Mouse (Mus musculus) CH12.LX (cell line): ENCODE data around the gene Cwc25. TPM values are rescaled to one million over a fixed set of nuclear protein-coding genes. Genes with fewer than 3 reads are reported as not detected.

ENCODE experiments used
- DNase-seq: peaks from one replicate; pipeline ENCODE4 v3.0.0-alpha.2; 2013; ENCODE audit errors: extremely low read depth
- H3K27ac ChIP-seq: 2 replicates; pipeline ENCODE4 v1.5.1; 2012; ENCODE audit warnings: low read depth, mild to moderate bottlenecking, control low read depth, moderate library complexity; ENCODE audit not compliant: insufficient read depth
- H3K27me3 ChIP-seq: replicated peaks from 2 replicates; pipeline ENCODE3; 2012; ENCODE audit warnings: inconsistent platforms
- H3K36me3 ChIP-seq, 2 experiments: replicated peaks in 1 of 2; 2 replicates each; pipeline versions ENCODE3 to v1.6.1; 2012; ENCODE audit warnings: inconsistent platforms in 1 of 2, low read length in 1 of 2, mild to moderate bottlenecking in 1 of 2, mixed read lengths in 1 of 2, moderate library complexity in 1 of 2; ENCODE audit not compliant: control insufficient read depth in 1 of 2, insufficient read depth in 1 of 2
- H3K4me1 ChIP-seq, 2 experiments: 2 replicates each; pipeline ENCODE4 v1.6.1; 2012; ENCODE audit warnings: inconsistent platforms in 1 of 2, moderate library complexity in 1 of 2; ENCODE audit not compliant: insufficient read depth in 2 of 2, control insufficient read depth in 1 of 2
- H3K4me2 ChIP-seq: 2 replicates; pipeline ENCODE4 v1.6.1; 2012; ENCODE audit warnings: low read depth, mild to moderate bottlenecking, control low read depth; ENCODE audit not compliant: poor library complexity, insufficient read depth, severe bottlenecking
- H3K4me3 ChIP-seq, 3 experiments: fragments of 150-350 bp in 1 of 3; sonication (generic) in 1 of 3; replicated peaks in 1 of 3; 2 replicates each; pipeline versions ENCODE3 to v1.5.1; 2011 to 2012; ENCODE audit warnings: low read depth in 2 of 3, low read length in 2 of 3, mild to moderate bottlenecking in 2 of 3, moderate library complexity in 2 of 3, control low read depth in 1 of 3, improper control_type of control experiment in 1 of 3, inconsistent platforms in 1 of 3, mixed read lengths in 1 of 3; ENCODE audit not compliant: poor library complexity in 1 of 3
- H3K79me2 ChIP-seq: replicated peaks from 2 replicates; pipeline ENCODE4 v1.6.1; 2012; ENCODE audit warnings: mild to moderate bottlenecking, moderate library complexity; ENCODE audit not compliant: control insufficient read depth, poor library complexity, insufficient read depth, severe bottlenecking; ENCODE audit errors: extremely low read depth
- H3K9ac ChIP-seq: 2 replicates; pipeline ENCODE4 v1.6.1; 2012; ENCODE audit warnings: low read depth, mild to moderate bottlenecking, control low read depth, moderate library complexity; ENCODE audit not compliant: insufficient read depth
- H3K9me3 ChIP-seq: replicated peaks from 2 replicates; pipeline ENCODE3; 2012; ENCODE audit warnings: low read length, inconsistent platforms, mixed read lengths
- CHD1 ChIP-seq: IDR thresholded peaks from 2 replicates; pipeline ENCODE4 v1.6.1; 2012; ENCODE audit warnings: low read depth, low read length, improper control_type of control experiment, inconsistent platforms
- CHD2 ChIP-seq: IDR thresholded peaks from 2 replicates; pipeline ENCODE4 v1.6.1; 2011; ENCODE audit warnings: low read length, improper control_type of control experiment
- E2F4 ChIP-seq: IDR thresholded peaks from 2 replicates; pipeline ENCODE4 v1.6.1; 2011; ENCODE audit warnings: low read depth, low read length, improper control_type of control experiment; ENCODE audit not compliant: insufficient replicate concordance
- EP300 ChIP-seq: IDR thresholded peaks from 2 replicates; pipeline ENCODE4 v1.6.1; 2011; ENCODE audit warnings: low read length, improper control_type of control experiment
- ETS1 ChIP-seq: conservative IDR thresholded peaks from 2 replicates; pipeline ENCODE4 v1.6.1; 2012; ENCODE audit warnings: low read depth, mild to moderate bottlenecking, inconsistent platforms, low read length, improper control_type of control experiment, moderate library complexity
- GABPA ChIP-seq: IDR thresholded peaks from 2 replicates; pipeline ENCODE4 v1.6.1; 2012; ENCODE audit warnings: low read depth, low read length, improper control_type of control experiment, inconsistent platforms; ENCODE audit not compliant: insufficient replicate concordance
- JUND ChIP-seq: conservative IDR thresholded peaks from 2 replicates; pipeline ENCODE4 v1.6.1; 2011; ENCODE audit warnings: low read depth, low read length, improper control_type of control experiment
- KAT2A ChIP-seq: IDR thresholded peaks from 2 replicates; pipeline ENCODE4 v1.6.1; 2012; ENCODE audit warnings: low read length, improper control_type of control experiment, inconsistent platforms; ENCODE audit not compliant: insufficient replicate concordance
- MAX ChIP-seq: IDR thresholded peaks from 2 replicates; pipeline ENCODE4 v1.6.1; 2011; ENCODE audit warnings: low read length, improper control_type of control experiment
- MYC ChIP-seq: IDR thresholded peaks from 2 replicates; pipeline ENCODE4 v1.6.1; 2011; ENCODE audit warnings: low read depth, mild to moderate bottlenecking, improper control_type of control experiment, low read length
- NELFE ChIP-seq: IDR thresholded peaks from 2 replicates; pipeline ENCODE4 v1.6.1; 2011; ENCODE audit warnings: low read depth, low read length, improper control_type of control experiment
- NRF1 ChIP-seq: IDR thresholded peaks from 2 replicates; pipeline ENCODE4 v1.6.1; 2014; ENCODE audit warnings: low read depth, mild to moderate bottlenecking, inconsistent platforms, low read length, improper control_type of control experiment, moderate library complexity
- POLR2A ChIP-seq: IDR thresholded peaks from 2 replicates; pipeline ENCODE4 v1.6.1; 2011; ENCODE audit warnings: low read depth, mild to moderate bottlenecking, improper control_type of control experiment, low read length
- RCOR1 ChIP-seq: conservative IDR thresholded peaks from 2 replicates; pipeline ENCODE4 v1.6.1; 2012; ENCODE audit warnings: low read depth, mild to moderate bottlenecking, inconsistent platforms, low read length, improper control_type of control experiment
- SIN3A ChIP-seq: IDR thresholded peaks from 2 replicates; pipeline ENCODE4 v1.6.1; 2012; ENCODE audit warnings: low read length, improper control_type of control experiment, inconsistent platforms
- SMC3 ChIP-seq: IDR thresholded peaks from 2 replicates; pipeline ENCODE4 v1.6.1; 2011; ENCODE audit warnings: low read depth, low read length, improper control_type of control experiment
- TCF12 ChIP-seq: IDR thresholded peaks from 2 replicates; pipeline ENCODE4 v1.6.1; 2014; ENCODE audit warnings: low read depth, mild to moderate bottlenecking, inconsistent platforms, low read length, improper control_type of control experiment
- USF2 ChIP-seq: conservative IDR thresholded peaks from 2 replicates; pipeline ENCODE4 v1.6.1; 2011; ENCODE audit warnings: low read depth, low read length, improper control_type of control experiment
- ZMIZ1 ChIP-seq: IDR thresholded peaks from 2 replicates; pipeline ENCODE4 v1.6.1; 2012; ENCODE audit warnings: low read depth, mild to moderate bottlenecking, inconsistent platforms, low read length, improper control_type of control experiment
- dilution Hi-C: fragments of 300-500 bp; cut with MboI; formaldehyde crosslinking; loops from 2 replicates; pipeline ENCODE4 v1.14.3; 2020; ENCODE audit warnings: low sequenced_read_pairs; ENCODE audit not compliant: extremely low pct_unique_long_range_greater_than_20kb, extremely low pct_ligation_motif_present
- in situ Hi-C: fragments of 300-500 bp; cut with MboI; formaldehyde crosslinking; loops from 3 replicates; pipeline ENCODE4 v1.14.3; 2019; ENCODE audit warnings: low sequenced_read_pairs, low pct_ligation_motif_present, low pct_unique_long_range_greater_than_20kb, mixed read lengths
- polyA plus RNA-seq: library from polyadenylated mRNA; unstranded; fragments of >175 nt; gene quantifications from 2 replicates; pipeline ENCODE4 v1.2.1, GENCODE M21; 2012; ENCODE audit warnings: low read depth; ENCODE audit not compliant: insufficient read length
- total RNA-seq, 2 experiments: library from RNA; depleted of rRNA; stranded (reverse); fragments of 300-350 nt in 1 of 2; fragments of >200 nt in 1 of 2; gene quantifications; 2 replicates each; pipeline ENCODE4 v1.2.3; 2012 to 2014

Gene Cwc25
- total and polyA plus RNA-seq, 3 experiments = 16.7 to 21.5 (median 19.6) TPM

- dilution Hi-C loops (no loop called here), in situ Hi-C loops (no loop called here)
- peaks cover 3 to 82% of the 10 kb centered on the region in 2 experiments for H3K36me3 ChIP-seq
- H3K4me3 ChIP-seq = no peak overlapping the region
- no peak for DNase-seq
- no peaks in the 10 kb centered on the region for H3K27me3 ChIP-seq
- no peak for TF ChIP-seq SMC3
- no peak for TF ChIP-seq CHD1
- TF ChIP-seq JUND = no peak
- TF ChIP-seq ETS1 = no peak
- no peak for TF ChIP-seq E2F4
- no peak for TF ChIP-seq SIN3A
- TF ChIP-seq POLR2A = no peak
- TF ChIP-seq CHD2 = no peak
- TF ChIP-seq EP300 = no peak
- TF ChIP-seq TCF12 = no peak
- no peak for TF ChIP-seq ZMIZ1
- no peak for TF ChIP-seq NELFE
- TF ChIP-seq USF2 = no peak
- TF ChIP-seq GABPA = no peak
- no peak for TF ChIP-seq MYC
- TF ChIP-seq, all 38 proteins: peak for 0
- Histone ChIP-seq H3K9me3 (no peaks in the 10 kb centered on the region), H3K4me2 (no peak overlapping the region), H3K4me1 (peaks cover 15 to 70% of the 10 kb centered on the region in 2 experiments), H3K9ac (no peak overlapping the region), H3K79me2 (no peaks in the 10 kb centered on the region), H3K27ac (no peak overlapping the region)
Observed at GRCm38 (mm10) chr11:97812491-97812921, 46.1 kb upstream of the Cwc25 start.

- dilution Hi-C loops = no loop called here
Observed at GRCm38 (mm10) chr11:97811569-97812362, 45.4 kb upstream of the Cwc25 start.

More at GRCm38 (mm10) chr11:97811569-97812362, 45.4 kb upstream of the Cwc25 start:
- H3K79me2 ChIP-seq = no peaks in the 10 kb centered on the region
- no peaks in the 10 kb centered on the region for H3K27me3 ChIP-seq
- H3K4me2 ChIP-seq = no peak overlapping the region
- no peak overlapping the region for H3K9ac ChIP-seq
- DNase-seq = no peak
- H3K4me3 ChIP-seq = no peak overlapping the region
- TF ChIP-seq KAT2A (no peak), E2F4 (no peak), EP300 (no peak), NELFE (no peak), JUND (no peak), GABPA (no peak), SMC3 (no peak), RCOR1 (no peak), ETS1 (no peak), NRF1 (no peak), MAX (no peak)
- H3K4me1 ChIP-seq = peaks cover 15 to 68% of the 10 kb centered on the region in 2 experiments
- H3K27ac ChIP-seq = no peak overlapping the region
- in situ Hi-C loops = no loop called here
- H3K36me3 ChIP-seq = peaks cover 5 to 84% of the 10 kb centered on the region in 2 experiments
- H3K9me3 ChIP-seq = no peaks in the 10 kb centered on the region
